Mouse (Mus musculus) neutrophil, adult 5-6 weeks (primary cell): Measurements from ENCODE around the gene Fcf1. TPM values are rescaled to one million over a fixed set of nuclear protein-coding genes. Genes with fewer than 3 reads are reported as not detected.

Experiments used
- ATAC-seq: fragments of 151-379, 151-347 bp; 2 replicates; pipeline ENCODE4 v1.8.0; 2017; ENCODE audit warnings: mild to moderate bottlenecking, moderate TSS enrichment; ENCODE audit not compliant: insufficient number of reproducible peaks, poor library complexity, low FRiP score, severe bottlenecking; ENCODE audit errors: extremely low read depth
- total RNA-seq: library from RNA; stranded (forward); fragments of 200-1000 nt; gene quantifications from 2 replicates; pipeline ENCODE4 v1.2.3, GENCODE M21; 2017

Gene Fcf1
- 90.1 and 92.3 TPM in 2 replicates for total RNA-seq

GRCm38 (mm10) chr12:84970428-84971096 lies at the start of gene Fcf1, which contains the start of gene Arel1:
Gene Fcf1, plus strand, starts transcription at chr12:84970897.
Gene Arel1, minus strand, starts transcription at chr12:84970900.
- ATAC-seq: peak; percentile 97

GRCm38 (mm10) chr12:84921881-84922419 lies 48.7 kb upstream of the Fcf1 start:
- ATAC-seq: no peak

- no peak for ATAC-seq
These were observed 46.4 kb upstream of the Fcf1 start for GRCm38 (mm10) chr12:84924324-84924723.

- no peak for ATAC-seq
These were observed 44.2 kb upstream of the Fcf1 start for GRCm38 (mm10) chr12:84926542-84926941.

GRCm38 (mm10) chr12:84932210-84932609 lies 38.5 kb upstream of the Fcf1 start:
- ATAC-seq: no peak

- no peak for ATAC-seq
These were observed 35.4 kb upstream of the Fcf1 start for GRCm38 (mm10) chr12:84935343-84935742.

- ATAC-seq: no peak
These were observed 31.6 kb upstream of the Fcf1 start for GRCm38 (mm10) chr12:84939117-84939516.

- no peak for ATAC-seq
These were observed 30.4 kb upstream of the Fcf1 start for GRCm38 (mm10) chr12:84940343-84940742.

- no peak for ATAC-seq
These were observed 29.0 kb upstream of the Fcf1 start for GRCm38 (mm10) chr12:84941717-84942116.

- no peak for ATAC-seq
These were observed 27.4 kb upstream of the Fcf1 start for GRCm38 (mm10) chr12:84943006-84943952.

GRCm38 (mm10) chr12:84944150-84944812 lies 26.4 kb upstream of the Fcf1 start:
- ATAC-seq: no peak

- ATAC-seq: no peak
These were observed 25.7 kb upstream of the Fcf1 start for GRCm38 (mm10) chr12:84944813-84945553.

GRCm38 (mm10) chr12:84947894-84948583 lies 22.7 kb upstream of the Fcf1 start:
- no peak for ATAC-seq

GRCm38 (mm10) chr12:84948584-84949285 lies 22.0 kb upstream of the Fcf1 start:
- no peak for ATAC-seq

GRCm38 (mm10) chr12:84950763-84951162 lies 19.9 kb upstream of the Fcf1 start:
- no peak for ATAC-seq

GRCm38 (mm10) chr12:84951531-84951930 lies 19.2 kb upstream of the Fcf1 start:
- no peak for ATAC-seq

- no peak for ATAC-seq
These were observed 18.3 kb upstream of the Fcf1 start for GRCm38 (mm10) chr12:84952351-84952750.
